Mouse (Mus musculus): ENCODE data around the gene Acadl. TPM values are rescaled to one million over a fixed set of nuclear protein-coding genes. Genes with fewer than 3 reads are reported as not detected.
A peak's percentile ranks its signal among the peaks of the same experiment; 100 is the strongest.

The Acadl gene
- polyA plus RNA-seq, 1 experiment from 2014 or later, result 37.5 TPM

- Histone ChIP-seq H3K9me3 (no peaks in the 10 kb centered on the region), H3K27ac (no peak overlapping the region), H3K4me3 (replicated peaks) (no peak overlapping the region), H3K27me3 (no peaks in the 10 kb centered on the region), H3K4me2 (replicated peaks) (no peak overlapping the region), H3K36me3 (no peaks in the 10 kb centered on the region), H3K9ac (replicated peaks) (no peak overlapping the region), H3K4me1 (replicated peaks) (no peaks in the 10 kb centered on the region)
- no peak for ATAC-seq
- WGBS, result 76% methylated on average over 7 of the region's 7 CpGs
These were observed 8.5 kb upstream of the Acadl start for GRCm38 (mm10) chr1:66871591-66871990.

- Histone ChIP-seq H3K4me3 (replicated peaks) (no peak overlapping the region), H3K9ac (replicated peaks) (no peak overlapping the region), H3K27ac (no peak overlapping the region), H3K36me3 (no peaks in the 10 kb centered on the region), H3K4me1 (replicated peaks) (peaks cover 13% of the 10 kb centered on the region), H3K9me3 (no peaks in the 10 kb centered on the region), H3K27me3 (peaks cover 2% of the 10 kb centered on the region; the same call in 1 of the 2 replicates), H3K4me2 (replicated peaks) (no peak overlapping the region)
- WGBS, result 90% methylated on average over 4 of the region's 4 CpGs
- no peak for ATAC-seq
These were observed 2.6 kb upstream of the Acadl start for GRCm38 (mm10) chr1:66865633-66866032.

GRCm38 (mm10) chr1:66863741-66864495 lies 841 bp upstream of the Acadl start:
- peak overlapping the region; percentile 89; the same call in 1 of the 2 replicates for H3K4me2 ChIP-seq (replicated peaks)
- no peak overlapping the region for H3K27ac ChIP-seq
- H3K4me1 ChIP-seq (replicated peaks), result peaks cover 13% of the 10 kb centered on the region
- H3K9ac ChIP-seq (replicated peaks), result no peak overlapping the region
- H3K27me3 ChIP-seq, result peaks cover 2% of the 10 kb centered on the region; the same call in 1 of the 2 replicates
- WGBS, result 21% methylated on average over 9 of the region's 9 CpGs
- peak overlapping the region; percentile 81 for H3K4me3 ChIP-seq (replicated peaks)
- no peak for ATAC-seq
- H3K9me3 ChIP-seq, result no peaks in the 10 kb centered on the region
- no peaks in the 10 kb centered on the region for H3K36me3 ChIP-seq

GRCm38 (mm10) chr1:66861764-66862672 lies 1.1 kb downstream of the Acadl start:
- no peaks in the 10 kb centered on the region for H3K9me3 ChIP-seq
- H3K27ac ChIP-seq, result no peak overlapping the region
- peak; percentile 34 for ATAC-seq
- H3K4me3 ChIP-seq (replicated peaks), result peak overlapping the region; percentile 81
- peak overlapping the region; percentile 89 for H3K4me2 ChIP-seq (replicated peaks)
- peaks cover under 1% of the 10 kb centered on the region for H3K36me3 ChIP-seq
- peaks cover 2% of the 10 kb centered on the region; the same call in 1 of the 2 replicates for H3K27me3 ChIP-seq
- WGBS, result 10% methylated on average over 14 of the region's 14 CpGs
- H3K4me1 ChIP-seq (replicated peaks), result peaks cover 13% of the 10 kb centered on the region
- peak overlapping the region; percentile 84; the same call in 1 of the 2 replicates for H3K9ac ChIP-seq (replicated peaks)

GRCm38 (mm10) chr1:66847506-66847905 lies 15.6 kb downstream of the Acadl start:
- Histone ChIP-seq H3K9me3 (no peaks in the 10 kb centered on the region; the same call in 1 of the 2 replicates), H3K4me1 (replicated peaks) (no peaks in the 10 kb centered on the region), H3K4me2 (replicated peaks) (no peak overlapping the region), H3K4me3 (replicated peaks) (no peak overlapping the region), H3K27ac (no peak overlapping the region), H3K9ac (replicated peaks) (no peak overlapping the region), H3K36me3 (peaks cover 13% of the 10 kb centered on the region), H3K27me3 (no peaks in the 10 kb centered on the region)
- no peak for ATAC-seq
- 87% methylated on average over 4 of the region's 4 CpGs for WGBS

- no peaks in the 10 kb centered on the region for H3K4me1 ChIP-seq (replicated peaks)
- H3K9me3 ChIP-seq, result no peaks in the 10 kb centered on the region; the same call in 1 of the 2 replicates
- 88% methylated on average over 5 of the region's 5 CpGs for WGBS
- H3K27ac ChIP-seq, result no peak overlapping the region
- H3K4me2 ChIP-seq (replicated peaks), result no peak overlapping the region
- no peak overlapping the region for H3K9ac ChIP-seq (replicated peaks)
- no peaks in the 10 kb centered on the region for H3K27me3 ChIP-seq
- peaks cover 16% of the 10 kb centered on the region for H3K36me3 ChIP-seq
- ATAC-seq, result no peak
- no peak overlapping the region for H3K4me3 ChIP-seq (replicated peaks)
These were observed 17.3 kb downstream of the Acadl start for GRCm38 (mm10) chr1:66845690-66846318.

- WGBS, result 76% methylated on average over 10 of the region's 10 CpGs
- Histone ChIP-seq H3K4me3 (replicated peaks) (no peak overlapping the region), H3K27me3 (no peaks in the 10 kb centered on the region), H3K9me3 (no peaks in the 10 kb centered on the region), H3K36me3 (peaks cover 7% of the 10 kb centered on the region; the same call in 1 of the 2 replicates), H3K27ac (no peak overlapping the region), H3K9ac (replicated peaks) (no peak overlapping the region), H3K4me2 (replicated peaks) (no peak overlapping the region), H3K4me1 (replicated peaks) (no peaks in the 10 kb centered on the region)
- ATAC-seq, result no peak
These were observed 21.1 kb downstream of the Acadl start for GRCm38 (mm10) chr1:66841938-66842337.

- Histone ChIP-seq H3K27me3 (no peaks in the 10 kb centered on the region), H3K9ac (replicated peaks) (no peak overlapping the region), H3K27ac (no peak overlapping the region), H3K9me3 (no peaks in the 10 kb centered on the region), H3K4me1 (replicated peaks) (no peaks in the 10 kb centered on the region), H3K4me2 (replicated peaks) (no peak overlapping the region), H3K4me3 (replicated peaks) (no peak overlapping the region), H3K36me3 (peaks cover 7% of the 10 kb centered on the region; the same call in 1 of the 2 replicates)
- no peak for ATAC-seq
- WGBS, result 87% methylated on average over 6 of the region's 6 CpGs
These were observed 21.6 kb downstream of the Acadl start for GRCm38 (mm10) chr1:66841510-66841909.

GRCm38 (mm10) chr1:66839755-66840438 lies 23.2 kb downstream of the Acadl start:
- H3K4me1 ChIP-seq (replicated peaks), result no peaks in the 10 kb centered on the region
- H3K36me3 ChIP-seq, result peaks cover 3% of the 10 kb centered on the region; the same call in 1 of the 2 replicates
- WGBS, result 83% methylated on average over 7 of the region's 7 CpGs
- no peak overlapping the region for H3K4me3 ChIP-seq (replicated peaks)
- H3K9me3 ChIP-seq, result no peaks in the 10 kb centered on the region
- H3K27me3 ChIP-seq, result no peaks in the 10 kb centered on the region
- ATAC-seq, result no peak
- H3K4me2 ChIP-seq (replicated peaks), result no peak overlapping the region
- no peak overlapping the region for H3K27ac ChIP-seq
- H3K9ac ChIP-seq (replicated peaks), result no peak overlapping the region

GRCm38 (mm10) chr1:66839135-66839534 lies 23.9 kb downstream of the Acadl start:
- H3K9ac ChIP-seq (replicated peaks), result no peak overlapping the region
- H3K4me1 ChIP-seq (replicated peaks), result no peaks in the 10 kb centered on the region
- 83% methylated on average over 1 of the region's 1 CpGs for WGBS
- no peak overlapping the region for H3K27ac ChIP-seq
- H3K9me3 ChIP-seq, result no peaks in the 10 kb centered on the region
- no peaks in the 10 kb centered on the region for H3K27me3 ChIP-seq
- H3K4me2 ChIP-seq (replicated peaks), result no peak overlapping the region
- 0 out of 2 replicates have a peak, but pooled peaks cover 3% of the 10 kb centered on the region for H3K36me3 ChIP-seq
- no peak for ATAC-seq
- no peak overlapping the region for H3K4me3 ChIP-seq (replicated peaks)

All from midbrain, embryonic 13.5 days (tissue).